Mouse (Mus musculus) urinary bladder, postnatal 10 days (tissue): ENCODE measurements around the gene Tmem131.

Experiments used
- DNase-seq: peaks from one replicate; pipeline ENCODE4 v3.0.0; 2022; ENCODE audit warnings: low spot score

Gene Tmem131

GRCm38 (mm10) chr1:36938801-36939286 lies 4.6 kb downstream of the Tmem131 start:
- no peak for DNase-seq

DNA sequence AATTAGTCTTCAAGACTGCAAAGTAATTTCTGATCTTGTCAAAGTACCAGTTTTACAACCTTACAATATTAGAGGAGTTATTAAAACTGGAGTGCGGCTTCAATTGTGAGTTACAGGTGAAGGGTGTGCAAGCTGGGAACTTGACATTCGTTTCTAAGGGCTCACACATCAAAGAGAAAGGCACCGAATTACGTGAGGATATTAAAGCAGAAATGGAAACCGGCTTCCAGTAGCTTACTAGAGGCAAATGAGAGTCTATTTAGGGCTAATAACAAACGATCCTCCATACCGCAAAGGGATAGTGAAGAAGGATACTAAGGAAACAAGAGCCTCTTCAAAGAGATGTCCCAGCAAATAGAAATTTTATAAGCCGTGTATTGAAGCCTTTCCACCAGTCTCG lies 5.1 kb downstream of the Tmem131 start:
- no peak for DNase-seq

DNA sequence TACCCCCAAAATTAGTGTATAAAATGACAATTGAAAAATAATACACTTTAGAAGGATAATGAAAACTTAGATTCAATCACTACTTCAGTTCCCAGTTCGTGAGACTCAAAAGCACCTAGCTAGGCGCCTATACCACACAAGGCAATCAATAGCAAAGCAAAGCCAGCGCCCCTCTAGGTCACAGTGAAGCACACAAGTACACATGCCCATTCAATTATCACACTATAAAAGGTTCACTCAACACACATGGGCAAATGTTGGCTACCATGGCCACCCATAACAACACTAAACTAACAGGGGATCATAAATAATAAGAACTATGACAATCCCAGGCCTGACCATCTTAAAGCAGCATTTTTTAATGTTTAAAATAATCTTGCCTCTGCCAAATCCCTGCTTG lies 5.8 kb downstream of the Tmem131 start:
- no peak for DNase-seq

- DNase-seq: no peak
These were observed 6.5 kb downstream of the Tmem131 start for GRCm38 (mm10) chr1:36937015-36937414.

DNA sequence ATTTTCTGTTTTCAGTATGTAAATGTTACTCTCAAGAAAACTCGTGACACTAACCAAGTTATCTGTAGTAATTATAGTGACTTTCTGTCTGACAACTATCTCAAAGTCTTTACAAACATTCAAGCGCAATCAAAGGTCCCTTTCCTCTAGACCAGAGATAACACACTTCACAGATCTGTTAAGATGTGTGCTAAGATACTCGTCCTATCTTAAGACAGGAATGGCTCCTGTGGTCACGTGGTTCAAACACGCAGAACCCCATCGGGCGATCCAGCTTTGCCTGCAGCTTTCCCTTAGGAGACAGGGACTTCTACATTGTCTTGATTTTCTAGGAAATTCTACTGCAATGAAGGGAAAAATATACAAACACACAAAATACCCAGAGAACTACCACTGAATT lies 6.9 kb downstream of the Tmem131 start:
- no peak for DNase-seq

DNA sequence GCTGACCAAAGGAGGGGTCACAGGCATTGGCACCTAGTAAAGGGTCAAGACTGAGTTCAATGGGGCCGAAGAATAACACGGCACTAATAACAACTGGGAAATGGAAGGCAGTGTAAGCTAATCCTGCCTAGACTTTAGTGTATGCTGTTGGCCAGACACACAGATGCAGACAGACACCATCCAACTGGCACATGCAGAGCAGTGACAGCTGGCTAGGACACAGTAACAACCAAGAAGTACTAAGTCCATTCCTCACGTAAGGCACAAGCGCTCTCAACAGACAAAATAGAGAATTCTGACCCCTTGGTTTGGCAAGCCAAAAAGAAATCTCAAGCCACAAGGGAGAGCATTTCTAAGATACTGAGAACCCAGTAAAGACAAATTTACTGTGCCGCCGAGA lies 8.7 kb downstream of the Tmem131 start:
- no peak for DNase-seq

DNA sequence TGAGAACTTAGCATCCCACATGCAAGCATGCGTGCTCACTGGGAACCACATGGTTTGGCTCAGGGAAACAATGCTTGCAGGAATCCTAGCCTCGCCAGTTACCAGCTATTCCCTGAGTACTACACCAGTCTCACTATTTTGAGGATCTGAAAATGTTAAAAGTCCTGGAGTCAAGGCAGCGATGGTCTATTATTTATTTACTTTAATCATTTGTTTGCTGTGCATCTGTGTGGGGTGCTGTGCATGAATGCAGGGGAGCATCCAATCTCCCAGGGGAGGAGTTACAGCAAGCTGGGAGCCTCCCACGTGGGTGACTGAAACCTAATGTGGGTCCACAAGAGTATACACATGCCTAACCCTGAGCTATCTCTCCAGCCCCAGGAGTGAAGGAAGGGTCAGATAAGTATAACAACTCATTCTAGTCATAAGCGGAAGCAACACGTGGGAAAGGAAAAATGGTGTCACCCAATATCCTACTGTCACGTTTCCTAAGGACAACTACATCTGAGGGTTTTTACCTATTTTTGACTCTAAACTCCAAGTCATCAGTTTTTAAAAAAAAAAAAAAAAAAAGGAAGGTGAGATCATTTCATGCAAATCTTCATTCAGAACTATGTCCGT lies 9.4 kb downstream of the Tmem131 start:
- no peak for DNase-seq

DNA sequence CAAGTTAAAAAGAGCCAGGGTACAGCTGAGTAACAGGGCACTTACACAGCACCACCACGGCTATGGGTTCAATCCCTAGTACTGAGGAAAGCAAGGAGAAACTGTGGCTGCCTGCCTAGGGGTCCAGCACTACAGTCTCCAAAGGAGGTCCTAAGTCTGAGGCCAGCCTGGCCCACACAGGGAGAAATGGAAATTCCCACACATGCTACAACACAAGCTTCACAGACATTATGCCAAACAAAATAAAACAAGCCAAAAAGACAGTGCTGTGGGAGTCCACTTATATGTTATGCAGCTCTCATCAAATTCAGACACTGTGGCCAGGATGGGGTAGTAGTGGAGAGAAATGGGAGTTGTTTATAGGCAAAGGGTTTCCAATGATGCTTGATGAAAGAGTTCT lies 11.2 kb downstream of the Tmem131 start:
- DNase-seq: no peak

DNA sequence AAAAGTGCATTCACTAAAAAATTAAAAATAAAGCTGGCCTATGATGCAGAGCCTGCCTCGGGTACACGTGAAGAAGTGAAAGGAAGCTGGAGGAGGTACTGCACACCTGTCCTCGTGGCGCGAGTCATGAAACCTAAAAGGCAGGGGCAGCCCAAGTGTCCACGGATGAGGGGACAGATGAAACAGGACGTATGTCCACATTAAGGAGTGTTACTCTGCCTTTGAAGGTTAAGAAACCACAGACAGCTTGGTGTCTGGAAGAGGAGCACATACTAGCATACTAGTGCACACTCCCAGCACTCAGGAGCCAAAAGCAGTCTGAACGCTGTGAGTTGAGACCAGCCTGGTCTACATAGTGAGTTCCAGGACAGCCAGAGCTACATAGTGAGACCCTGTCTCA lies 12.6 kb downstream of the Tmem131 start:
- DNase-seq: no peak

- DNase-seq: no peak
These were observed 13.5 kb downstream of the Tmem131 start for GRCm38 (mm10) chr1:36929996-36930395.

- DNase-seq: no peak
These were observed 14.8 kb downstream of the Tmem131 start for GRCm38 (mm10) chr1:36928357-36929330.

DNA sequence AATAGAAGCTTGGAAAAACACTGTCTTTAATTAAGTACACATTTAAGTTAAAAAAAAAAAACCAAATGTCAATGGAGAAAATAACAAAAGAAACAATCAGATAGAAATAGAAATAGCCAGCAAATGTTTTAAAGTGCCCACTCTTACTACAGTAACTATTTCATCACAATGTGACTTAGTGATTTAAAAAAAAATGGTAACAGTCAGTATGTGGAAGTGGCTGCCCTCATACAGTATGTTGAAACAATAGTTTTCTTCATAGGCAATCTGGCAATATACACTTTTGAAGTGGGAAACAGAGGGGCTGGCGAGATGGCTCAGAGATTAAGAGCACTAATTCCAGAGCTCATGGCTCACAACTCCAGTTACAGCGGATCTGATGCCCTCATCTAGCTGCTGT lies 15.9 kb downstream of the Tmem131 start:
- no peak for DNase-seq

DNA sequence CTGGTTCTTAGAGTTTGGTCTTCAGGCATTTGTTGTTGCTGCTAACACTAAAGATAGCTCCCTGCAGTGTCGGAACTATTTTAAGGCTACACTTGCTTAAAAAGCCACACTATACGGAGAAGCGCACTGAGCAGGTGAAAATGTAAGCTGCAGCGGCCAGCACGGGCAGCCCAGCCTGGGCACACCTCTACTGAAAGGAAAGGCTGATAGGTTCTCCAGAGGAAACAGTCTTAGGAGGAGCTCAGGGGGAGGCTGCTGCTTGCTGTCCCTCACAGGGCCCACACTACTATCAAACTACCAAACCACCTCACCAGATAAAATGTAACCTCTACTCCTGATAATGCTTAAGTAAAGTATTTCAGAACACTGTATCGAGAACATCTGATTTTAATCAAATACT lies 16.7 kb downstream of the Tmem131 start:
- DNase-seq: no peak

GRCm38 (mm10) chr1:36926246-36926645 lies 17.2 kb downstream of the Tmem131 start:
- no peak for DNase-seq

DNA sequence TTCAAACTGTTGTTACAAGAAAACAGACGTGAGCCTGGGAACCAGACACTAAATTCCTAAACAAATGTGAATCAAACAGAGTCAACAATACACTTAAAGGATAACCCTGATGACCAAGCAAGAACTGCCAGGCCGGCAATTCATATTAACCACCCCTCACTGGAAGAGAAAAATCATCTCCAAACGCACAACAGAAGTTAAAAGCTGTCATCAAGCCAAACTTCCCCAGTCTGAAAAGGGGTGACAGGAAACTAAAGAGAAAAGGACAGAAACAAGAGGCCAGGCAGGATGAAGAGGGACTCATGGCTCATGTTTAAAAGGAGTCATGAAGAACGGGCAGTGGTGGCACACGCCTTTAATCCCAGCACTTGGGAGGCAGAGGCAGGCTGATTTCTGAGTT lies 17.7 kb downstream of the Tmem131 start:
- DNase-seq: no peak

- no peak for DNase-seq
These were observed 18.6 kb downstream of the Tmem131 start for GRCm38 (mm10) chr1:36924853-36925252.

- DNase-seq: no peak
These were observed 19.6 kb downstream of the Tmem131 start for GRCm38 (mm10) chr1:36923911-36924310.

DNA sequence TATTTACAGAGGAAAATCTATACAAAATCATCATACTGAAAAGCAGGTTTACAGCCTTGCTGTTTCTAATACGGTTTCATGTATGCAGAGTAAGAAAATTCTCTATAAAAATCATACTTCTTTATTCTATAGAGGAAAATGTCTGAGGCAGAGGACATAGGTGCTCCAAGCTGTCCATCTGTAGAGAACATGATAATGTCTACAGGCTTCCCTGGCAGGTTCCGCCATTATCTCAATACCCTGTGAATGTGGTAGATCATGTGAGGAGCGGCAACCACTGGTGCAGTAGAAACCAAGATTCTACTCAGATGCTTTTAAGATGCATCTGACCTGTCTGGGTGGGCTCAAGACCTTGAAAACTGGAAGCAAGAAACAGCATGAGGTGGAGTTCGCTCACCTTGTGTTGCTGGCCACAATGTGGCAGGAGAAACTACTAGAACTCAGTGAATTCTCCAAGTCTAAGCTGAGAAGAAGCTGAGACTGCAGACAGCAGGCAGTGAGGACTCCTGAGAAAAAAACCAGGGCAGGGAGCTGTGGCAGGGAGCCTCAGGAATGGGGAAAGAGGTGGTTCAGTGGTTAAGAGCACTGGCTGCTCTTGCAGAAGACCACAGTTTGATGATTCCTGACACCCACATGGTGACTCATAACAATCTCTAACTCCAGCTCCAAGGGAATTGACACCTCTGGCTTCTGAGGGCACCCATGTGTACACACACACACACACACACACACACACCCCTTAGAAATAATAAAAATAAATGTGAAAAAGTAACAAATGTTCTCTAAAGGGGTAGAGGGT lies 20.6 kb downstream of the Tmem131 start:
- no peak for DNase-seq

DNA sequence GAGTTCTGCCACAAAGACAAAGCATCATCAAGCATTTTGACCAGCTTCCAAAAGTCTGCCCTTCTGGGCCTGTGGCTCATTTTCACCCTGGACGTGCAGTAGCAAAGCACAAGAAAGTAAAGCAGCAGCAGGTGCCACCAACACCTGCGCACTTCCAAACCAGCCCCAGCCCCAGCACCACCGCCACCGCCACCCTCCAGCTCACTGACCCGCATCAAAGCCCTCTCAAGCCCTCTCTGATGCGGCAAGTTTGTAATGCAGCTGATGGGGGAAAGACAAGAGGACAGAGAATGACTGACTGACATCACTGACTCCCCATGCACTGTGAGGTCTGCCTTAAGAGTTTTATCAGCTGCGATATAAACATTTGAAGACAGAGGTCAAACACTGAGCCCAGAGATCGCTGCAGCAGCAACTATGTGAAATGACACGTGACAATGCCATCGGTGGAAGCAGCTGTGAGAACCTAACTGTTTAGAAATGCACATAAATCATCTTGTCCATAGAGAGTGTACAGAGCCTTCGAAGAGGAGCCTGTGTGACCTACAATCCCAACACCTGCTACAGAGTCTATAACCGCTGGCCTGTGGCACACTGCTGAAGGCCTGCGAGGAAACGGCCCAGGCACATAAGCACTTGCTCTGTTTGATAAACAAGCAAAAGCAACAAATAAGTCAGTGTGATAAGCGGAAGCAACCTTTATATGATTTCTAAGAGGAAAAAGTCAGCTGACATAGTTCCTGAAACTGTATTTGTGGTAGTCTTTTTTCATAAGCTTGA lies 21.7 kb downstream of the Tmem131 start:
- no peak for DNase-seq

- DNase-seq: no peak
These were observed 22.7 kb downstream of the Tmem131 start for GRCm38 (mm10) chr1:36920726-36921125.

- no peak for DNase-seq
These were observed 23.2 kb downstream of the Tmem131 start for GRCm38 (mm10) chr1:36920154-36920716.
